Mouse (Mus musculus): ENCODE data around the gene Zfp384. TPM values are rescaled to one million over a fixed set of nuclear protein-coding genes. Genes with fewer than 3 reads are reported as not detected.

Zfp384 gene
- polyA plus RNA-seq, 1 experiment from 2014 or later, result 17.8 TPM

Other genes starting within 250 kb of the Zfp384 start
- gene Eno2, start 239.5 kb upstream of the Zfp384 start, polyA plus RNA-seq (2015; fragmentation: Nextera tagmentation; extraction: Ambion mirVana), result 10.5 and 12.4 TPM in 2 replicates
- 0.37 and 0.90 TPM in 2 replicates for gene Lrrc23, start 229.4 kb upstream of the Zfp384 start, polyA plus RNA-seq (2015; fragmentation: Nextera tagmentation; extraction: Ambion mirVana)
- gene Spsb2, start 200.5 kb upstream of the Zfp384 start, polyA plus RNA-seq (2015; fragmentation: Nextera tagmentation; extraction: Ambion mirVana), result 15.3 and 18.2 TPM in 2 replicates
- gene Tpi1, start 194.8 kb upstream of the Zfp384 start, polyA plus RNA-seq (2015; fragmentation: Nextera tagmentation; extraction: Ambion mirVana), result 717 and 755 TPM in 2 replicates
- gene Usp5, start 179.7 kb upstream of the Zfp384 start, polyA plus RNA-seq (2015; fragmentation: Nextera tagmentation; extraction: Ambion mirVana), result 149 and 175 TPM in 2 replicates
- 178 and 185 TPM in 2 replicates for gene Cdca3, start 179.6 kb upstream of the Zfp384 start, polyA plus RNA-seq (2015; fragmentation: Nextera tagmentation; extraction: Ambion mirVana)
- gene Gnb3, start 168.9 kb upstream of the Zfp384 start, polyA plus RNA-seq (2015; fragmentation: Nextera tagmentation; extraction: Ambion mirVana), result 1.1 and 2.9 TPM in 2 replicates
- gene P3h3, start 151.4 kb upstream of the Zfp384 start, polyA plus RNA-seq (2015; fragmentation: Nextera tagmentation; extraction: Ambion mirVana), result 23.7 and 28.6 TPM in 2 replicates
- gene Gpr162, start 145.2 kb upstream of the Zfp384 start, polyA plus RNA-seq (2015; fragmentation: Nextera tagmentation; extraction: Ambion mirVana), result 1.2 and 1.6 TPM in 2 replicates
- 0.06 and 0.26 TPM in 2 replicates for gene Cd4, start 120.9 kb upstream of the Zfp384 start, polyA plus RNA-seq (2015; fragmentation: Nextera tagmentation; extraction: Ambion mirVana)
- gene Lag3, start 97.4 kb upstream of the Zfp384 start, polyA plus RNA-seq (2015; fragmentation: Nextera tagmentation; extraction: Ambion mirVana), result 1.7 and 1.8 TPM in 2 replicates
- gene Ptms, start 89.0 kb upstream of the Zfp384 start, polyA plus RNA-seq (2015; fragmentation: Nextera tagmentation; extraction: Ambion mirVana), result 320 TPM in 2 replicates
- 357 and 385 TPM in 2 replicates for gene Mlf2, start 77.8 kb upstream of the Zfp384 start, polyA plus RNA-seq (2015; fragmentation: Nextera tagmentation; extraction: Ambion mirVana)
- gene Cops7a, start 43.6 kb upstream of the Zfp384 start, polyA plus RNA-seq (2015; fragmentation: Nextera tagmentation; extraction: Ambion mirVana), result 163 and 164 TPM in 2 replicates
- gene Pianp, start 12.5 kb upstream of the Zfp384 start, polyA plus RNA-seq (2015; fragmentation: Nextera tagmentation; extraction: Ambion mirVana), result 1.4 and 3.1 TPM in 2 replicates
- 135 and 138 TPM in 2 replicates for gene Ing4, start 30.6 kb downstream of the Zfp384 start, polyA plus RNA-seq (2015; fragmentation: Nextera tagmentation; extraction: Ambion mirVana)
- 14.4 and 15.4 TPM in 2 replicates for gene Acrbp, start 40.5 kb downstream of the Zfp384 start, polyA plus RNA-seq (2015; fragmentation: Nextera tagmentation; extraction: Ambion mirVana)
- 0.33 and 0.55 TPM in 2 replicates for gene Lpar5, start 58.8 kb downstream of the Zfp384 start, polyA plus RNA-seq (2015; fragmentation: Nextera tagmentation; extraction: Ambion mirVana)
- gene Chd4, start 86.8 kb downstream of the Zfp384 start, polyA plus RNA-seq (2015; fragmentation: Nextera tagmentation; extraction: Ambion mirVana), result 99.2 and 100 TPM in 2 replicates
- 65.0 and 69.0 TPM in 2 replicates for gene Nop2, start 122.8 kb downstream of the Zfp384 start, polyA plus RNA-seq (2015; fragmentation: Nextera tagmentation; extraction: Ambion mirVana)
- 9.6 and 10.4 TPM in 2 replicates for gene Iffo1, start 136.1 kb downstream of the Zfp384 start, polyA plus RNA-seq (2015; fragmentation: Nextera tagmentation; extraction: Ambion mirVana)
- gene Gapdh, start 157.3 kb downstream of the Zfp384 start, polyA plus RNA-seq (2015; fragmentation: Nextera tagmentation; extraction: Ambion mirVana), result 2,116 and 2,124 TPM in 2 replicates
- 141 and 151 TPM in 2 replicates for gene Ncapd2, start 182.6 kb downstream of the Zfp384 start, polyA plus RNA-seq (2015; fragmentation: Nextera tagmentation; extraction: Ambion mirVana)
- gene Mrpl51, start 182.7 kb downstream of the Zfp384 start, polyA plus RNA-seq (2015; fragmentation: Nextera tagmentation; extraction: Ambion mirVana), result 220 and 238 TPM in 2 replicates
- gene Vamp1, start 206.4 kb downstream of the Zfp384 start, polyA plus RNA-seq (2015; fragmentation: Nextera tagmentation; extraction: Ambion mirVana), result 6.5 and 6.7 TPM in 2 replicates
- 5.4 and 6.1 TPM in 2 replicates for gene Tapbpl, start 222.7 kb downstream of the Zfp384 start, polyA plus RNA-seq (2015; fragmentation: Nextera tagmentation; extraction: Ambion mirVana)
- 1.8 and 2.8 TPM in 2 replicates for gene Cd27, start 227.9 kb downstream of the Zfp384 start, polyA plus RNA-seq (2015; fragmentation: Nextera tagmentation; extraction: Ambion mirVana)

Measured in kidney, embryonic 15.5 days (tissue).